Mouse (Mus musculus) megakaryocyte, adult 5-6 weeks (primary cell): ENCODE measurements around the gene Vmn2r54. TPM values are rescaled to one million over a fixed set of nuclear protein-coding genes. Genes with fewer than 3 reads are reported as not detected.
"Not testable (repeated sequence)": the region's sequence is repeated elsewhere in the genome, so short reads cannot be mapped to it uniquely, and the experiment has no call there.

ENCODE experiments used
- ATAC-seq: 2 replicates; pipeline ENCODE4 v1.8.0; 2016; ENCODE audit warnings: mild to moderate bottlenecking, inconsistent platforms; ENCODE audit not compliant: poor library complexity, severe bottlenecking
- total RNA-seq, 2 experiments: library from RNA; stranded (forward) in 1 of 2; stranded (reverse) in 1 of 2; fragments of 153-499, 151-499 nt in 1 of 2; fragments of 221-1000, 200-1000 nt in 1 of 2; gene quantifications; 2 replicates each; pipeline versions ENCODE4 v1.2.3 to v1.2.4; 2015 to 2017

Vmn2r54 gene
- not detected in 2 replicates for total RNA-seq (2015)
- total RNA-seq (2017), result not detected in 2 replicates

DNA sequence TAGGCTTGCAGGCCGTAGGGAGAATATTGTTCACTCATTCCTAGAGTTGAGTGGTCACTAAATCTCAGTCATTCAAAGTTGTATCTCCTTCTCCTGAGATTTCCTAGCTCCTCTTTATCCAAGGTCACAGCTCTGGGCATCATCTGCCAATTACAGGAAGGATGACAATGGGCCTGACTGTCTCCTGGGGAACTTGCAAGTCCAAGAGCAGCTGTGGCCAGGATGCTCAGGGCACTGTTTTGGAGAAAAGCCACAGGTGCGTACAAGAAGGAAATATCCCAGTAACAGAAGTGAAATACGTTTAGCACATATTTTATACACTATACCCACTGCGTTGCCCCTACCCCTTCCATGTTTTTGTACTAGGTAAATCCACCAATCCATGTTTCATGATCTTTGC is at the start of gene Vmn2r54:
Gene Vmn2r54 (minus strand): TSS at position 101 of the 400 bp plus-strand sequence.
- not testable (repeated sequence) for ATAC-seq

DNA sequence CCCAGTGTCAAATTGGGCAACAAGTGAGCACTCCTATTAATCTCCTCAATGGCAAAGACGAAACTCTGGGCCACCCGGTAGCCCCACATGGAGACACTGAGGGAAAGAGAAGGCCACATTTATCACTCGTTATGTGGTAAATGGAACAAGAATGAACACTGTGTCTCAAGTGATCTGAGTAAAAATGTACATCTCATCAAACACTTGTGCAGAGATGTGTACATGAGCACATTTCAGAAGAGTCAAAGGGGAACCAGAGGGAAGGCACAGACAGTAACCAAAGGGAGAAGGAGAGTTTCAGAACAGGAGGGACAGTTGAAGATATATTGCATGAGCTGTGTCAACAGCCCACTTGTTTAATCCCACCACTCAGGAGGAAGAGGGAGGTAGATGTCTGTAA is 44.8 kb upstream of the Vmn2r54 start, which contains the start of gene Vmn2r55:
Gene Vmn2r55 (minus strand): TSS at position 101 of the 400 bp plus-strand sequence.
- not testable (repeated sequence) for ATAC-seq

DNA sequence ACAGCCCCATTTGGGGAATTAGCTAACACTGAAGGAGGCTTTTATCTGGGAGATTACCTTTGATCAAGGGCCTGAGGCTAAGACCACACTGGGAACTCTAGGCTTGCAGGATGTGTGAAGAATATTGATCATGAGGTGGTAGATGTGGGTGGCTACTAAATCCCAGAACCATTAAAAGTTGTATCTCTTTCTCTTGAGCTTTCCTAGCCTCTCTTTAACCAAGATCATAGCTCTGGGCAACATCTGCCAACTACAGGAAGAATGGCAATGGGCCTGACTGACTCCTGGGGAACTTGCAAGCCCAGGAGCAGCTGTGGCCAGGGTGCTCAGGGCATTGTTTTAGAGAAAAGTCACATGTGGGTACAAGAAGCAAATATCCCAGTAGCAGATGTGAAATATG is 31.4 kb downstream of the Vmn2r54 start, which contains the start of gene Vmn2r53:
Gene Vmn2r53 (minus strand): TSS at position 101 of the 400 bp plus-strand sequence.
- ATAC-seq, result no peak

Other genes starting within 250 kb of the Vmn2r54 start
- not detected in 2 replicates for gene Zfp551, start 217.6 kb downstream of the Vmn2r54 start, total RNA-seq (2015)
- 0.07 and 0.41 TPM in 2 replicates for gene Zfp551, start 217.6 kb downstream of the Vmn2r54 start, total RNA-seq (2017)
- gene Zfp606, start 162.0 kb downstream of the Vmn2r54 start, total RNA-seq (2015), result 5.1 and 5.9 TPM in 2 replicates
- gene Zfp606, start 162.0 kb downstream of the Vmn2r54 start, total RNA-seq (2017), result 4.6 and 5.2 TPM in 2 replicates
- not detected in 2 replicates for gene 2900092C05Rik, start 127.8 kb downstream of the Vmn2r54 start, total RNA-seq (2015)
- gene 2900092C05Rik, start 127.8 kb downstream of the Vmn2r54 start, total RNA-seq (2017), result not detected in 2 replicates
- 0.04 TPM in 1 of 2 replicates, not detected in the other for gene Vmn2r53, start 31.5 kb downstream of the Vmn2r54 start, total RNA-seq (2015)
- gene Vmn2r53, start 31.5 kb downstream of the Vmn2r54 start, total RNA-seq (2017), result not detected in 2 replicates
- gene Vmn2r55, start 44.7 kb upstream of the Vmn2r54 start, total RNA-seq (2015), result not detected in 2 replicates
- gene Vmn2r55, start 44.7 kb upstream of the Vmn2r54 start, total RNA-seq (2017), result not detected in 2 replicates
- gene Vmn2r56, start 94.7 kb upstream of the Vmn2r54 start, total RNA-seq (2015), result not detected in 2 replicates
- gene Vmn2r56, start 94.7 kb upstream of the Vmn2r54 start, total RNA-seq (2017), result not detected in 2 replicates
- gene Zscan18, start 163.3 kb upstream of the Vmn2r54 start, total RNA-seq (2015), result 0.27 TPM in 1 of 2 replicates, not detected in the other
- 0.04 and 0.12 TPM in 2 replicates for gene Zscan18, start 163.3 kb upstream of the Vmn2r54 start, total RNA-seq (2017)
- gene Zfp329, start 178.5 kb upstream of the Vmn2r54 start, total RNA-seq (2015), result 5.8 and 6.5 TPM in 2 replicates
- gene Zfp329, start 178.5 kb upstream of the Vmn2r54 start, total RNA-seq (2017), result 8.6 and 9.3 TPM in 2 replicates
- 24.6 and 25.9 TPM in 2 replicates for gene Zfp110, start 194.4 kb upstream of the Vmn2r54 start, total RNA-seq (2015)
- 33.6 and 38.8 TPM in 2 replicates for gene Zfp110, start 194.4 kb upstream of the Vmn2r54 start, total RNA-seq (2017)
- 3.5 and 4.8 TPM in 2 replicates for gene Zfp128, start 240.9 kb upstream of the Vmn2r54 start, total RNA-seq (2015)
- gene Zfp128, start 240.9 kb upstream of the Vmn2r54 start, total RNA-seq (2017), result 3.6 and 5.2 TPM in 2 replicates